Mouse (Mus musculus) granulocyte monocyte progenitor cell, adult 5-6 weeks (primary cell): ENCODE data around the gene Rab40c. TPM values are rescaled to one million over a fixed set of nuclear protein-coding genes. Genes with fewer than 3 reads are reported as not detected.
A peak's percentile ranks its signal among the peaks of the same experiment; 100 is the strongest.
"Not testable (repeated sequence)": the region's sequence is repeated elsewhere in the genome, so short reads cannot be mapped to it uniquely, and the experiment has no call there.

Experiments used
- ATAC-seq: replicated peaks from 2 replicates; pipeline ENCODE4 v1.8.0; 2016; ENCODE audit warnings: mild to moderate bottlenecking, moderate TSS enrichment, inconsistent platforms; ENCODE audit not compliant: poor library complexity, severe bottlenecking
- total RNA-seq, 2 experiments: library from RNA; stranded (forward) in 1 of 2; stranded (reverse) in 1 of 2; fragments of 200-712, 200-1000 nt in 1 of 2; fragments of >200 nt in 1 of 2; fragmentation: Nextera tagmentation in 1 of 2; gene quantifications; 2 replicates each; pipeline ENCODE4 v1.2.3; 2014 to 2017

Gene Rab40c
- total RNA-seq, 2 experiments from 2014 or later = 11.8 to 15.9 TPM

GRCm38 (mm10) chr17:25877741-25878610 lies 41.6 kb downstream of the Rab40c start:
- no peak for ATAC-seq

GRCm38 (mm10) chr17:25877025-25877424 lies 42.5 kb downstream of the Rab40c start:
- no peak for ATAC-seq

- no peak for ATAC-seq
Measured at GRCm38 (mm10) chr17:25876347-25876915, 43.1 kb downstream of the Rab40c start.

- ATAC-seq = peak; percentile 74
Measured at GRCm38 (mm10) chr17:25875171-25876136, 44.1 kb downstream of the Rab40c start.

GRCm38 (mm10) chr17:25874721-25875170 lies 44.8 kb downstream of the Rab40c start, which contains the start of gene Mettl26:
TSS of gene Mettl26 (plus strand) at chr17:25875074.
- peak; percentile 68 for ATAC-seq

GRCm38 (mm10) chr17:25874148-25874720 lies 45.3 kb downstream of the Rab40c start:
- no peak for ATAC-seq

- ATAC-seq = no peak
Measured at GRCm38 (mm10) chr17:25873405-25874147, 46.0 kb downstream of the Rab40c start.

- ATAC-seq = no peak
Measured at GRCm38 (mm10) chr17:25872676-25873075, 46.9 kb downstream of the Rab40c start.

GRCm38 (mm10) chr17:25871566-25871965 lies 48.0 kb downstream of the Rab40c start:
- not testable (repeated sequence) for ATAC-seq

- ATAC-seq = no peak
Measured at GRCm38 (mm10) chr17:25869954-25870353, 49.6 kb downstream of the Rab40c start.

GRCm38 (mm10) chr17:25869498-25869897 lies 50.0 kb downstream of the Rab40c start:
- ATAC-seq = no peak

- peak; percentile 83 for ATAC-seq
Measured at GRCm38 (mm10) chr17:25868601-25869191, 50.8 kb downstream of the Rab40c start, which contains the start of gene Mcrip2. TSS of gene Mcrip2 (minus strand) at chr17:25868764.

- ATAC-seq = peak; percentile 50
Measured at GRCm38 (mm10) chr17:25867836-25868600, 51.5 kb downstream of the Rab40c start.

- peak; percentile 13; the same call in 1 of the 2 replicates for ATAC-seq
Measured at GRCm38 (mm10) chr17:25867509-25867835, 52.1 kb downstream of the Rab40c start.

GRCm38 (mm10) chr17:25866172-25866571 lies 53.4 kb downstream of the Rab40c start:
- ATAC-seq = no peak

- no peak for ATAC-seq
Measured at GRCm38 (mm10) chr17:25865288-25865687, 54.2 kb downstream of the Rab40c start.

GRCm38 (mm10) chr17:25864311-25864710 lies 55.2 kb downstream of the Rab40c start:
- no peak for ATAC-seq

- no peak for ATAC-seq
Measured at GRCm38 (mm10) chr17:25863681-25864080, 55.8 kb downstream of the Rab40c start.
